Mouse (Mus musculus) E14TG2a.4 (cell line): ENCODE data around the gene Nf2.

Source experiments
- CTCF ChIP-seq: conservative IDR thresholded peaks from 2 replicates; pipeline ENCODE4 v1.5.1; 2014; ENCODE audit warnings: low read length
- NANOG ChIP-seq: IDR thresholded peaks from 2 replicates; pipeline ENCODE4 v1.6.1; 2014; ENCODE audit warnings: borderline replicate concordance, low read length, mixed read lengths
- POU5F1 ChIP-seq: IDR thresholded peaks from 2 replicates; pipeline ENCODE4 v1.6.1; 2014; ENCODE audit warnings: low read length, borderline replicate concordance

DNA sequence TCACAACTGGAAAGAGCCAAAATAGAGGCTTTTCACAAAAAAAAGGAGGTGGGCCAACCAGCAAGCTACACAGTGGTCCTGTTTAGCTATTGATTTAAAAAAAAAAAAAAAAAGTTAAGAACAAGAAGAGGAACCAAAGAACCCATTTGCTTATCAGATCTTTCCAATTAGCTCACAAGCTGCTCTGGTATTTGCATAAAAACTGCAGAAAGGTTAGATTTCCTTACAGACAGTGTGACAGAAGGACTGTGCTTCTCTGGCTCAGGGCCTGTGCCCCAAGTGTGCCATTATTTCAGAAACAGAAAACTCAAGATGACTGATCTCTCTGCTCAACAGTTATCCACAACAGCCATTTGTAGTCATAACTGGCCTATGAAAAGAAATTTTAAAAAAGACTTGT lies 18.3 kb downstream of the Nf2 start:
- TF ChIP-seq CTCF (no peak), POU5F1 (no peak), NANOG (no peak)
